Mouse (Mus musculus) spleen, adult 2 months (tissue): ENCODE results near the gene Arhgap10. TPM values are rescaled to one million over a fixed set of nuclear protein-coding genes. Genes with fewer than 3 reads are reported as not detected.

Experiments used
- DNase-seq, 2 experiments: peaks; one replicate each; pipeline versions ENCODE4 v3.0.0 to v3.0.0-alpha.2; 2012 to 2021; ENCODE audit warnings: low spot score in 2 of 2, low read depth in 1 of 2
- H3K27ac ChIP-seq: fragments of 200-500 bp; 2 replicates; pipeline ENCODE4 v1.5.1; 2012; ENCODE audit warnings: low read length, inconsistent platforms; ENCODE audit not compliant: insufficient read depth
- H3K27me3 ChIP-seq: fragments of 200-500 bp; 2 replicates; pipeline ENCODE4 v1.6.1; 2012; ENCODE audit warnings: mild to moderate bottlenecking, moderate library complexity, low read length, inconsistent platforms; ENCODE audit not compliant: control insufficient read depth, insufficient read depth
- H3K36me3 ChIP-seq: fragments of 200-500 bp; 2 replicates; pipeline ENCODE4 v1.6.1; 2012; ENCODE audit warnings: mild to moderate bottlenecking, low read length, inconsistent platforms; ENCODE audit not compliant: control insufficient read depth, insufficient read depth
- H3K4me1 ChIP-seq: fragments of 200-500 bp; 2 replicates; pipeline ENCODE4 v1.6.1; 2011; ENCODE audit warnings: inconsistent platforms; ENCODE audit not compliant: control insufficient read depth, insufficient read depth, insufficient read length
- H3K4me3 ChIP-seq: fragments of 200-500 bp; 2 replicates; pipeline ENCODE4 v1.5.1; 2011; ENCODE audit warnings: mild to moderate bottlenecking, inconsistent platforms; ENCODE audit not compliant: insufficient read depth, insufficient read length; ENCODE audit errors: extremely low read depth
- CTCF ChIP-seq: fragments of 200-500 bp; IDR thresholded peaks from 2 replicates; pipeline ENCODE4 v1.5.1; 2011; ENCODE audit warnings: mild to moderate bottlenecking, inconsistent platforms; ENCODE audit not compliant: insufficient read depth, insufficient read length, insufficient replicate concordance; ENCODE audit errors: extremely low read depth
- POLR2A ChIP-seq: fragments of 200-500 bp; IDR thresholded peaks from 2 replicates; pipeline ENCODE4 v1.6.1; 2011; ENCODE audit warnings: low read depth, low read length, inconsistent platforms
- WGBS: fragments of 180-500 bp; shearing (Covaris S2); methylation state at CpG from one replicate; pipeline ENCODE4 v1.1.7; 2018; 5-methylcytosine and 5-hydroxymethylcytosine counted together
- polyA plus RNA-seq: library from polyadenylated mRNA; depleted of rRNA; stranded (reverse); fragments of >200 nt; gene quantifications from 2 replicates; pipeline ENCODE4 v1.2.3, GENCODE M21; 2012

The Arhgap10 gene
- polyA plus RNA-seq, 1 experiment: 4.3 TPM

- 78% methylated on average over 7 of the region's 7 CpGs for WGBS
- Histone ChIP-seq H3K4me1 (no peaks in the 10 kb centered on the region), H3K27ac (no peak overlapping the region), H3K36me3 (no peaks in the 10 kb centered on the region), H3K27me3 (no peaks in the 10 kb centered on the region), H3K4me3 (no peak overlapping the region)
- DNase-seq: no peak
- TF ChIP-seq CTCF (no peak), POLR2A (no peak)
Observed at GRCm38 (mm10) chr8:77459696-77460095, 58.1 kb downstream of the Arhgap10 start.

DNA sequence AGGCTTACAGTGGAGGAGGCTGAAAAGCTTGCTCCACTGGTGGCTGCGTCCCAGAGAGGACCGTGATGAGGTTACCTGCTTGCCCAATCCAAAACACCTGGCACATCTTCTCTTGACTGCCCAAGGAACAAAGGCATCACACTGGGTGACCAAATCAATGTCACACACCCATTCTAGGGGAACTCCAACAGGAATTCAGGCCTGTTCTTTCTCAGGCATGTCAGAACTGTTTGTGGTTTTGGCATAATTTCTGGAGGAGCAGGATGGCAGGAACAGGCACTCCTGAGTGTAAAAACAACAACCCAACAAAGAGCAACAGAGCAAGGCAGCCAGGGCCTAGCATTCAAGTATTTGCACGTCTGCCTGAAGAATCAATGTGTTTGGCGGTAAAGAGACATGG, 59.2 kb downstream of the Arhgap10 start:
- no peak overlapping the region for H3K27ac ChIP-seq
- DNase-seq: no peak
- no peaks in the 10 kb centered on the region for H3K4me1 ChIP-seq
- 94% methylated on average over 4 of the region's 4 CpGs for WGBS
- no peaks in the 10 kb centered on the region for H3K27me3 ChIP-seq
- no peaks in the 10 kb centered on the region for H3K36me3 ChIP-seq
- TF ChIP-seq CTCF (no peak), POLR2A (no peak)
- H3K4me3 ChIP-seq: no peak overlapping the region

DNA sequence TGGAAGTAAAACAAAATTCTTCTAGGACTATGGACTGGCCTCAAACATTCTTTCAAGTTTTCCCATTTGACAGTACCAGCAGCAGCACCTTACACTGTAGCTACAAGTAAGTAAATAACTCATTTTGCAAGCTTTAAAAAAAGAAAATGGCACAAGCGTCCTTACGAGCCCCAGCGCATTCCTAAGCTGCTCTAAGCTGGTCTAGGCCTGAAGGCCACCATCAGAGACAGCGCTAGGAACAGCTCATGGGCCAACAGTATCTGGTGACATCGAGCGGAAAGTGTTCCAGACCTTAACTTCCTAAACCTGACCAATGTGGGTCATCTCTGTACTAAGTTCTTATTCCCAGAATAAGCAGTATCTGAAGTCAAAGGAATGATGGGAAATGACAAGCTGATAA, 61.5 kb downstream of the Arhgap10 start:
- DNase-seq: no peak
- TF ChIP-seq POLR2A (no peak), CTCF (no peak)
- 94% methylated on average over 6 of the region's 6 CpGs for WGBS
- no peaks in the 10 kb centered on the region for H3K27me3 ChIP-seq
- no peak overlapping the region for H3K27ac ChIP-seq
- no peak overlapping the region for H3K4me3 ChIP-seq
- peaks cover 5% of the 10 kb centered on the region; the same call in 1 of the 2 replicates for H3K4me1 ChIP-seq
- no peaks in the 10 kb centered on the region for H3K36me3 ChIP-seq

DNA sequence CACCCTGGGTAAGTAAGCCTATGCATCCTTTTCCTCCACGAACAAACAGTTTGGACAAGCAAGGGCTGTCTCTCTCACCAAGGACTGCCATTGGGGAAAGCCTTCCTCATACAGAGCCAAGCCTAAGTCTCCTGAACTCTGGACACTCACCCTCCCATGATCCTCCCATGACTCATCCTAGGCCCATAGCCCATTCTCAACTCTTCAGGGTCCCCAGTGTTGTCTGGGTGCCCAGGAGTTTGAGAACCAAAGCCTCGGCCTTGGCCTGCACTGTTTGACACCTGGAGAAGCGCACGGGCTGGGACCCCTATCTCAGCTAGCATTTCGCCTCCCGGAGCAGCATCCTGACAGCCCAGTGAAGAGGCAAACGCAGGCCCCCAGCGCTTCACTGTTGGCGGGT, 63.9 kb downstream of the Arhgap10 start:
- no peak for TF ChIP-seq CTCF
- TF ChIP-seq POLR2A: no peak
- 87% methylated on average over 9 of the region's 9 CpGs for WGBS
- Histone ChIP-seq H3K4me3 (no peak overlapping the region), H3K4me1 (peaks cover 8% of the 10 kb centered on the region; the same call in 1 of the 2 replicates), H3K27ac (no peak overlapping the region), H3K27me3 (no peaks in the 10 kb centered on the region), H3K36me3 (no peaks in the 10 kb centered on the region)
- DNase-seq: no peak

- no peaks in the 10 kb centered on the region for H3K27me3 ChIP-seq
- H3K36me3 ChIP-seq: no peaks in the 10 kb centered on the region
- 42% methylated on average over 21 of the region's 21 CpGs for WGBS
- no peak overlapping the region for H3K27ac ChIP-seq
- peak overlapping the region; percentile 7; the same call in 1 of the 2 replicates for H3K4me3 ChIP-seq
- peak; percentile 17 to 42 for DNase-seq
- H3K4me1 ChIP-seq: peaks cover 8% of the 10 kb centered on the region; the same call in 1 of the 2 replicates
- TF ChIP-seq CTCF (no peak), POLR2A (no peak)
Observed at GRCm38 (mm10) chr8:77451466-77452382, 66.0 kb downstream of the Arhgap10 start.

- 83% methylated on average over 5 of the region's 5 CpGs for WGBS
- H3K4me1 ChIP-seq: peaks cover 8% of the 10 kb centered on the region; the same call in 1 of the 2 replicates
- H3K36me3 ChIP-seq: no peaks in the 10 kb centered on the region
- no peak for TF ChIP-seq POLR2A
- no peak for TF ChIP-seq CTCF
- H3K27me3 ChIP-seq: no peaks in the 10 kb centered on the region
- H3K27ac ChIP-seq: no peak overlapping the region
- DNase-seq: no peak
- no peak overlapping the region for H3K4me3 ChIP-seq
Observed at GRCm38 (mm10) chr8:77451052-77451451, 66.7 kb downstream of the Arhgap10 start.

GRCm38 (mm10) chr8:77446294-77446693, 71.5 kb downstream of the Arhgap10 start:
- H3K27ac ChIP-seq: no peak overlapping the region
- H3K4me1 ChIP-seq: peaks cover 3% of the 10 kb centered on the region; the same call in 1 of the 2 replicates
- TF ChIP-seq POLR2A (no peak), CTCF (no peak)
- H3K27me3 ChIP-seq: no peaks in the 10 kb centered on the region
- H3K4me3 ChIP-seq: no peak overlapping the region
- H3K36me3 ChIP-seq: no peaks in the 10 kb centered on the region
- DNase-seq: no peak
- WGBS: 96% methylated on average over 12 of the region's 12 CpGs
